Mouse (Mus musculus): ENCODE measurements around the gene Tamm41.

DNA sequence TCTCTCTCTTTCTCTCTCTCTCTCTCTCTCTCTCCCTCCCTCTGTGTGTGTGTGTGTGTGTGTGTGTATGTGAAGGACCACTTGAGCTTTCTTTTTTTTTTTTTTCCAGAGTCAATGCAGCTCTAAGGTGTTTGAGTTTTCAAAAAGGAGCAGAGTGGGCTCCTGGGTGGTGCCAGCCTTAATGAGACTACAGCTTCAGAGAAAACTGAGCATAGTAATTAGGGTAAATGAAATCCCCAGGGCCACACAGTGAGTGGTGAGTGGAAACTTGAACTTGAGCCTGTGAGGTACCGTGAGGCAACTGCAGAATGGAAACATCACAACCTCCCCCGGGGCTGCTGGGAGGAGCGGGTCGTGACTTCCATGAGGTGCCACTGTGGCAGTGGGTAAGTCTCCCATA is 45.8 kb downstream of the Tamm41 start:
- TF ChIP-seq GATA1 (IDR thresholded peaks at IDR 0.05; ENCODE audit: borderline replicate concordance, low read length): no peak
- no peak for TF ChIP-seq FLI1 (IDR thresholded peaks at IDR 0.05; ENCODE audit: low read length)

Measured in megakaryocyte, embryonic 14.5 days (primary cell).